Mouse (Mus musculus) thymus, postnatal 36 days (tissue): ENCODE data around the gene Ndufa1.
"Not testable (repeated sequence)": the region's sequence is repeated elsewhere in the genome, so short reads cannot be mapped to it uniquely, and the experiment has no call there.

ENCODE experiments used
- DNase-seq, 2 experiments: peaks; one replicate each; pipeline ENCODE4 v3.0.0; 2022; ENCODE audit warnings: mixed read lengths in 2 of 2

Ndufa1 gene

DNA sequence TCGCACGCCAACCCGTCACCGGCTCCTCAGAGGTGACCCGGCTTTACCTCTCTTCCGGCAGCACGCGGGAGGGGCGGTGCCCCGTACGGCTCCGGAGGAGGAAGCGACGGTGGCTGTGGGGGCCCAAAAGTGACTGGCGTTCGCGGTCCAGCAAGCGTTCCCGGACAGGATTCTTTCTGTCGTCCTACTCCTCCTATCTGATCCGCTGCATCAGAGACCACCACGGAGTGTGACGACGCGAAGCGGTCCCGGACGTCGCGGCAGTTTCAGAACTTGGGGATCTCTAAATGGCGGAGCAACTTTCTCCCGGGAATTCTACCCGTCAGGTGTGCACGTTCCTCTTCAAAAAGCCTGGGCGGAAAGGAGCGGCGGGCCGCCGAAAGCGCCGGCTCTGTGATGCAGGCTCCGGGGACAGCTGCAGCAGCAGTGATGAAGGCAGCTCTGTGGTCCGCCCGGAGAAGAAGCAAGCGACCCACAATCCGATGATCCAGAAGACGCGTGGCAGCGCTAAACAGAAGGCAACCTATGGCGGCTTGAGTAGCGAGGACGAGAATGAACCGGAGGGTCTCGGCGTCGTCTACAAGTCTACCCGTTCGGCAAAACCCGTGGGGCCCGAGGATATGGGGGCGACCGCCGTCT lies at the start of gene Ndufa1, which contains the start of gene Rnf113a1:
Gene Ndufa1, minus strand, starts transcription at position 59 of the 639 bp plus-strand sequence.
Gene Rnf113a1, plus strand, starts transcription at position 141 of the 639 bp plus-strand sequence.
- peak; percentile 83 to 85 for DNase-seq

DNA sequence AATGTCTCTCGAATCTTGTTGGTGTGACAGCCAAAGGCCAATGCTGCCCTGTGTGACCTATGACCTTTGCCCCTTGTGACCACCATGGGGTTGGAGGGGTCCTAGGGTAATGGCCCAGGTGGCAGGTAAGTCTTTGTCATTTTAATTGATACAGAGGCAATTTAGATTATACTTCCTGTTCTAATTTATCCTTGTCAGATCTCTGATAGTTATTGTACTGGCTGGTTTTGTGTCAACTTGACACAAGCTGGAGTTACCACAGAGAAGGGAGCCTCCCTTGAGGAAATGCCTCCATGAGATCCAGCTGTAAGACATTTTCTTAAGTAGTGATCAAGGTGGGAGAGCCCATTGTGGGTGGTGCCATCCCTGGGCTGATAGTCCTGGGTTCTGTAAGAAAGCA lies 31.2 kb upstream of the Ndufa1 start, which contains the start of gene Rhox1:
Gene Rhox1, minus strand, starts transcription at position 101 of the 400 bp plus-strand sequence.
- DNase-seq, result not testable (repeated sequence)

DNA sequence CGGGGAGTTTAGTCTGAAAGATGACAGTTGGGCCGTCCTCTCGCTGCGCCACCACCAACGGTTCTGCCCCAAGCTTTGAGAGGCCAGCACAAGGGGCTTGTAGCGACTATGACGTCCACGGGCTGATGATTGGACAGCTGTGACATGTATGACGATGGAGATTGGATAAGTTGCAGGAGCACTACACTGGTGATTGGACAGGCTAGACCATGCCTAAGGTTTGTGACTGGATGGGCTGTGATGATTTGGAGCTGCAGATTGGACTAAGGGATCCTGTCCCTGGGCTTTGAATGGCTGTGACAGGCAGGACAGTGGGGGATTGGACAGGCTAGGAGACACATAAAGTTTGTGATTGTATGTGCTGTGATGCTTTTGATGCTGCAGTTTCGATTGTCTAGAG lies 20.0 kb upstream of the Ndufa1 start, which contains the start of gene Gm9:
Gene Gm9, minus strand, starts transcription at position 101 of the 400 bp plus-strand sequence.
- no peak for DNase-seq

DNA sequence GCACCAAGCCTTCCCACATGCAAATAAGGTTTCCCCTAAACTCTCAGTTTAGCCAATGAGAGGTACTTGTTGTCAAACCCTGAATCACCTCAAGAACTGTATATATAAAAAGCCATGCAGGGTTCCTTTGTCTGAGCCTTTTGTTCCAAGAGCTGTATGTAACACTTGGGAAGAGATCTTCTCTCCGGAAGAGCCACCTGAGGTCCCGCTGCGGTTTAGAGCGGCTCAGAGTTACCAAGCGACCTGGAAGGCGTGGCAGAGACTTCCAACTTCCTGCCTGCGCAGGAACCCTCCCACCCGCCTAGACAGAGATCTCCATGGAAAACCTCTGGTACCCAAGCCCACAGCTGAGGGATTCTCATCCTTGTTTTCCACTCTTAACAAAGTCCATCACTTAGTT lies 7.7 kb upstream of the Ndufa1 start:
- no peak for DNase-seq

DNA sequence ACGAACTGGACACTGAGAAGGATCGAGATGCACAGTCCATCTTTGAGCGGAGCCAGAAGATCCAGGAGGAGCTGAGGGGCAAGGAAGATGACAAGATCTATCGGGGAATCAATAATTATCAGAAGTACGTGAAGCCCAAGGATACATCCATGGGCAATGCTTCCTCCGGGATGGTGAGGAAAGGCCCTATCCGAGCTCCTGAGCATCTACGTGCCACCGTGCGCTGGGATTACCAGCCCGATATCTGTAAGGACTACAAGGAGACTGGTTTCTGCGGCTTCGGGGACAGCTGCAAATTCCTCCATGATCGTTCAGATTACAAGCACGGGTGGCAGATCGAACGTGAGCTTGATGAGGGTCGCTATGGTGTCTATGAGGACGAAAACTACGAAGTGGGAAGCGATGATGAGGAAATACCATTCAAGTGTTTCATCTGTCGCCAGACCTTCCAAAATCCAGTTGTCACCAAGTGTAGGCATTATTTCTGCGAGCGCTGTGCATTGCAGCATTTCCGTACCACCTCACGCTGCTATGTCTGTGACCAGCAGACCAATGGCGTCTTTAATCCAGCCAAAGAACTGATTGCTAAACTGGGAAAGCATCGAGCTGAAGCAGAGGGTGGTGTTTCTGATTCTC lies 899 bp upstream of the Ndufa1 start:
- DNase-seq, result peak in 1 of 2 experiments; percentile 5

DNA sequence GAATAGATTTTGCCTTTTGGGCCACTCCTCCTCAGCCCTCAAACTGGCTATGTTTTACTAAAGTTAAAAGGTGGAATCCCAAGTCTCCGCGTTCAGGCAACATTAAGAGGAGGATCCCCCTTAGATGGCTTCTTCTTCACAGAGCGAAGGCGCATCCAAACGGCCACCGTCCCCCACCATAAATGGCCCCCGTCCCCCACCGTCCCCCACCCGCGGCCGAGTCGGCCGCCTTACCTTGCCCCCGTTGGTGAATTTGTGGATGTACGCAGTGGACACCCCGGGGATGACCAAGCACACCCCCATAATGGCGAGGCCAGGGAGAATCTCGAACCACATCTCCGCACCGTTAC lies 233 bp downstream of the Ndufa1 start:
- no peak for DNase-seq

DNA sequence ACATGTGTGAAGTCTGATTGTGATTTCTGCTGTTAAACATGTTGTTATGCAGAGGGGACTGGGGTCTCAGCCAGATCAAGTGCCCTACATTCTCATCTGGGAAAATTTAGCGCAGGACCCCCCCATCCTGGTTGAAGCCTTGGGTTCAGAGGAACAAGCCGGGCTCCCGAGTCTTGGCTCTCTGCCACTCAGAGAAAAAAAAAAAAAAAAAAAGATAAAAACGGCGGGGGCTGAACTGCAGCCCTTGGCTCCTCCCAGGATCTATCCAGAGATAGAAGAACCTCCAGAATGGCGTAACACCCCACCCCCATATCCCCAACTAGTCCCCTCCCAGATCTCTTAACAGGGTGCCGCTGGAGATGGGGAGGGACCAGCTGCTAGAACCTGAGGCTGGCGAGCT lies 6.6 kb downstream of the Ndufa1 start:
- not testable (repeated sequence) for DNase-seq

DNA sequence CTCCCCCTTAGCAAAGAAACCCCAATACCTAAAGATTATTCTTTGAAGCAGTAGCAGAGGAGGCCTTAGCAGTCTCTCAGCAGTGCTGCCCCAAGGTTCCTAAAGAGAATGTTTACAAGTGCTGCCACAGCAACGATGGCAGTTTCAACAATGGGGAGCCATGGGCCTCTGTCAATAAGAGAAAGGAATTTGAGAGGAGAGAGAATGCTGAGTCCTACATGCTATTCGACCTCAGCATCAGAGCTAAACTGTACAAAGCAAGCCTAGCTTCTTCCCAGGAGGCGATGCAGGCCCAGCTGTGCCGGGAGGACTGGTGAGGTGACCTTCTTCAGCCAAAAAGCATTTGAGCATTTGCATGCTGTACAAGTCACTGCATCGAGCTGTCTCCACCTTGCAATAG lies 22.2 kb downstream of the Ndufa1 start, which contains the start of gene Akap14:
Gene Akap14, minus strand, starts transcription at position 101 of the 400 bp plus-strand sequence.
- no peak for DNase-seq

DNA sequence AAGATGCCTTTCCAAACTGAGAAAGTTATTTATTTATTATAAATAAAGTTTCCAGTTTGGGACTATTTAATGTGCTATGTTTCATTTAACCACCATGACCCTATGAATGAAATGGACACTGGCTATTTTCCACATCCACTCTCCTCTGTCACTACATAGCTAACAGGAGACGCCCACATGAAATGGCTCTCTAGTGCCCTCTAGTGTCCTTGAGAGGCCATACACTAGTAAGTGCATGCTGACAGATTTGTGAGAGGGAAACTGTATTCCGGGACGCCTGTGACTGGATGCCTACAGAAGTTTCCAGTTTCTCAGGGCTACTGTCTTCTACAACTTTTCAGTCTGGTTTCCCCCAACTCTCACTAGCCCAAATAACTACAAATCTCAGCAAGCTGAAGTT lies 23.9 kb downstream of the Ndufa1 start:
- DNase-seq, result peak; percentile 4 to 17

DNA sequence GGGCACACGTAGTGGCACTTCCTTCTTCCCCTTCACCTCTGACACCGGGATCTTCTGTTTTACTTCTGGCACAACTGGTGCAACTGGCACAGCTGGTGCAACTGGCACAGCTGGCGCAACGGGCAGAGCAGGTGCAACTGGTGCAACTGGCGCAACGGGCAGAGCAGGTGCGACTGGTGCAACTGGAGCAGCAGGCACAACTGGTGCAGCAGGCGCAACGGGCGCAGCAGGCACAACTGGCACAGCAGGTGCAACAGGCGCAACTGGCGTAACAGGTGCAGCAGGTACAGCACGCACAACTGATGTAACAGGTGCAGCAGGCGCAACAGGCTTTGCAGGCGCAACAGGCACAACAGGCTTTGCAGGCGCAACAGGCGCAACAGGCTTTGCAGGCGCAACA lies 27.8 kb downstream of the Ndufa1 start:
- no peak for DNase-seq

DNA sequence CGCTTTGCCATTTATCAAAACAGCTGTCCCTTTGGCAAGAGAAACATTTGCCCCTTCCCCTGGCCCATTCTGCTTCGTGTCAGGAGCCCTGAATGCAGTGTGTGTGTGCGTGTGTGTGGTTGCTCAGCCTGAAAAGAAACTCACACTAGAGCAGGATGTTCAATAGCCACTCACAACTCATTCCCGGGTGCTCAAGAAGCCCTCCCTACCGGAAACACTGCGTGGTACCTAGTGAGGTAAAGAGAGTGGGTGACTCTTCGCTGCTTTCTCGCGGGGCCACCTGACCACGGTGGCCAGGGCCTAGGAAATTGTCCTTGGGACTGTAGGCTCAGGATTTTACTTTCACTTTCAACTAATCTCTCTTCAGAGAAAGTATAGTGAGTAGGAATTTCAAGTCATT lies 29.8 kb downstream of the Ndufa1 start:
- DNase-seq, result no peak

DNA sequence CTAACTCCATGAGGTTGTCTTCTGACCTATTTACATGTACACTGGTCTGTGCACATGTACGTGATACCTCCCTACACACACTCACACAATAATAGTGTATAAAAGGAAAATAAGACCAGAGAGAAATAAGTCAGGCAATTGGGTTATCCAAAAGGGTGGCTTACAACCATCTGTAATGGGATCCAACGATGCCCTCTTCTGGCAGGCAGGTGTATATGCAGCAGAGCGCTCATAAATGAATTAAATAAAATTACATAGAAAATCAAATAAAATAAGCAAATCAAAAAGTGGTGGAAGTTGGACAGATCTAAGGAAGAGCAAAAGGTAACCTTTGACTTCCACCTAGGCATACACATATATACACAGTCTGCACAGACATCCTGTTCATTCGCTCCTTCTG lies 33.1 kb downstream of the Ndufa1 start:
- DNase-seq, result peak in 1 of 2 experiments; percentile 2

DNA sequence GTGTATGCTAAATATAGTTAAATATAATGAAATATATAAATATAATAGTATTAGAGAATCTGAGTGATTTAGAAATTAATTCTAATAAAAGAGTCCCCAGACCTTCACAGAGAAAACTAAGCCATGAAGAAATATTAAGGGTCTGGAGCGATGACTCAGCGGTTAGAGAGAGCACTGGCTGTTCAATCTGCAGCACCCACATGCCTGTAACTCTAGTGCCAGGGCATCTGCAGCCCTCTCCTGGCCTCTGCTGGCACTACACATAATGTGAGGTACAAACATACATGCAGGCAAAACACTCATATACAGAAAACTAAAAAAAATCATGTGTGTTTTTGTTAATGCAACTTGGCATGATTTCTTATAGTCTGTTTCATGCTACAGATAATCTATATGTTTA lies 46.0 kb downstream of the Ndufa1 start:
- DNase-seq, result peak; percentile 24 to 25

DNA sequence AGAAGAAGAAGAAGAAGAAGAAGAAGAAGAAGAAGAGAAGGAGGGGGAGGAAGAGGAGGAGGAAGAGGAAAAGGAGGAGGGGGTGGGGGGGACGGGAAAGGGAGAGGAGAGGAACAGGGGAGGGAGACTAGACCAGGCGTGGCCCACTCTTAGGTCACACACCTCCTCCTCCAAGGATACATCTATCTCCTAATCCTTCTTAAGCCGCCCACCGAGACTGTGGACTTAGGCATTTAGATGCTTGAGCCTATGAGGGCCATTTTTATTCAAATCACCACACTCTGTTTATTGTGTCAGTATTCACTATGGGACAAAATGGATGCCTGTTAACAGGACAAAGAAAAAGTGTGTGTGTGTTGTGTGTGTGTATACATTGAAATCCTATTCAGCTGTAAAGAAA lies 46.5 kb downstream of the Ndufa1 start:
- not testable (repeated sequence) for DNase-seq

DNA sequence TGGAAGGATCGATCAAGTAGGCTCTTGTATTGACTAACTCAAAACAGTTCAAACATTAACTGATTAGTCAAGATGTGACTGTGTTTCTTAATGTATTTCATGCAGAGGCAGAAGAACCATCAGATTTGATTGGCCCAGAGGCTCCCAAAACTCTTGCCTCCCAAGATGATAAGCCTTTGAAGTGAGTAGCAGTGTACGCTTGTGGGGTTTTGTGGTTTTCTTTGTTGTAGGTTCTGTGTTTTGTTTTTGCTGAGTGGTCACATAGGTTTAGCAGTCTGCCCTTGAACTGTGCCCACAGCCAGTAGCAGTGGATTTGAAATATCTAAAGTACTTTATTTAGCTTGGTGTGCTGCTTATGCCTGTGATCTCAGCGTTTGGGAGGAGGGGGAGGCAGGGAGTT lies 49.2 kb downstream of the Ndufa1 start:
- no peak for DNase-seq
